Mouse (Mus musculus) kidney, adult 2 months (tissue): Measurements from ENCODE around the gene Slc39a11.

Experiments used
- CTCF ChIP-seq: fragments of 200-500 bp; conservative IDR thresholded peaks from 2 replicates; pipeline ENCODE4 v1.5.1; 2011; ENCODE audit warnings: low read depth, mild to moderate bottlenecking, control low read depth, low read length, moderate library complexity, mixed read lengths; ENCODE audit not compliant: insufficient read depth, insufficient read length
- POLR2A ChIP-seq: fragments of 200-500 bp; IDR thresholded peaks from one replicate; pipeline ENCODE4 v1.6.1; 2011; ENCODE audit warnings: low read depth, low read length, control low read depth

GRCm38 (mm10) chr11:113634699-113635121 is 15.2 kb downstream of the Slc39a11 start:
- no peak for TF ChIP-seq POLR2A
- TF ChIP-seq CTCF, result no peak
